Mouse (Mus musculus): Measurements from ENCODE around the gene Intu.

DNA sequence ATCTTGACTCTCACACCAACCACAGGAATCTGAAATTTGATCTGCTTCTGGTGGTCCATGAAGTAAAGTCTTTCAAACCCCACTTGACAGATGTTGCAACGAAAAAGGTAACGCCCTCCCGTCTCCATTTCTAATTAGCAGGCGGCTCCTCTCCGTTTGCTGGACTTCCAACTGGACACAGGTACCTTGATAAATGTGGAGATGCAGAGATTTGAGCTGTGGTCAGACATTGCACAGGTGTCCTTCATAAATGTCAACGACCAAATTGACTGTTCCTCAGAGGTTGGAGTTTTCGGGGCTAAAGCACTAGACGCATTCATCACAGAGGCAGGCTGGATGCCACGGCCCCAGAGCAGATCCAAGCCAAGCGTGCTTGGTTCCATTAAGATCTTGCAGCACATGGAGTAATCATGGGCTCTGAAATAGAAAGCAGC, 47.8 kb upstream of the Intu start:
- TF ChIP-seq POLR2A (IDR thresholded peaks at IDR 0.05; ENCODE audit: borderline replicate concordance, control insufficient read depth, low read depth, low read length) (no peak), CTCF (IDR thresholded peaks at IDR 0.05; ENCODE audit: control insufficient read depth, insufficient read depth, low read length) (no peak)

All from bone marrow, adult 2 months (tissue).